Mouse (Mus musculus) MN1 (cell line): Measurements from ENCODE around the gene Gid8.

Experiments
- DNase-seq: peaks from one replicate; pipeline ENCODE4 v3.0.0-alpha.2; 2016; ENCODE audit warnings: low spot score

Gid8 gene

GRCm38 (mm10) chr2:180709923-180710272 lies at the start of gene Gid8, which contains the start of gene Dido1:
Gid8 (plus strand) TSS chr2:180710117.
Dido1 (minus strand) TSS chr2:180709999.
- peak; percentile 99 for DNase-seq

- DNase-seq: no peak
Observed at GRCm38 (mm10) chr2:180660521-180660920, 49.4 kb upstream of the Gid8 start.

GRCm38 (mm10) chr2:180662008-180662407 lies 47.9 kb upstream of the Gid8 start:
- DNase-seq: no peak

GRCm38 (mm10) chr2:180676706-180677105 lies 33.2 kb upstream of the Gid8 start:
- DNase-seq: no peak

- peak; percentile 66 for DNase-seq
Observed at GRCm38 (mm10) chr2:180678609-180679140, 31.2 kb upstream of the Gid8 start.

- DNase-seq: no peak
Observed at GRCm38 (mm10) chr2:180681225-180681624, 28.7 kb upstream of the Gid8 start.

GRCm38 (mm10) chr2:180683524-180683923 lies 26.4 kb upstream of the Gid8 start:
- no peak for DNase-seq

GRCm38 (mm10) chr2:180684031-180684430 lies 25.9 kb upstream of the Gid8 start:
- no peak for DNase-seq

GRCm38 (mm10) chr2:180689841-180690240 lies 20.1 kb upstream of the Gid8 start:
- DNase-seq: no peak

- DNase-seq: peak; percentile 60
Observed at GRCm38 (mm10) chr2:180692630-180693029, 17.3 kb upstream of the Gid8 start.

- DNase-seq: no peak
Observed at GRCm38 (mm10) chr2:180695176-180695575, 14.7 kb upstream of the Gid8 start.

GRCm38 (mm10) chr2:180700457-180700856 lies 9.5 kb upstream of the Gid8 start:
- no peak for DNase-seq

- DNase-seq: peak; percentile 53
Observed at GRCm38 (mm10) chr2:180701053-180701766, 8.7 kb upstream of the Gid8 start.

GRCm38 (mm10) chr2:180701767-180702621 lies 7.9 kb upstream of the Gid8 start:
- peak; percentile 95 for DNase-seq

GRCm38 (mm10) chr2:180702701-180703149 lies 7.2 kb upstream of the Gid8 start:
- DNase-seq: peak; percentile 54

- no peak for DNase-seq
Observed at GRCm38 (mm10) chr2:180703175-180703574, 6.7 kb upstream of the Gid8 start.

GRCm38 (mm10) chr2:180703645-180704359 lies 6.1 kb upstream of the Gid8 start:
- no peak for DNase-seq

GRCm38 (mm10) chr2:180704591-180704990 lies 5.3 kb upstream of the Gid8 start:
- peak; percentile 42 for DNase-seq

GRCm38 (mm10) chr2:180705066-180705465 lies 4.9 kb upstream of the Gid8 start:
- no peak for DNase-seq

- no peak for DNase-seq
Observed at GRCm38 (mm10) chr2:180705975-180706374, 3.9 kb upstream of the Gid8 start.

- DNase-seq: no peak
Observed at GRCm38 (mm10) chr2:180709023-180709922, 644 bp upstream of the Gid8 start.
